Mouse (Mus musculus) kidney, postnatal 10 days (tissue): Measurements from ENCODE around the gene Chek2.

ENCODE experiments used
- DNase-seq: peaks from one replicate; pipeline ENCODE4 v3.0.0; 2021; ENCODE audit warnings: mixed read lengths

Chek2 gene

DNA sequence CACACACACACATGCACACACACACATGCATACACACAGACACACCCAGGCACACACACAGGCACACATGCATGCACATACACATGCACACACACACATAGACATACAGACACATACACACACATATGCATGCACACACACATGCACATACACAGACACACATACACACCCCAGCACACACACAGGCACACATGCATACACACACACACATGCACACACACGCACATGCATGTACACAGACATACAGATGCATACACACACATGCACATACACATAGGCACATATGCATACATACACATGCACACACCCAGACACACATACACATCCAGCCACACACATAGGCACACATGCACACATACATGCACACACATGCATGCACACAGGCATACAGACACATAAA is 66.9 kb downstream of the Chek2 start:
- DNase-seq, result no peak

DNA sequence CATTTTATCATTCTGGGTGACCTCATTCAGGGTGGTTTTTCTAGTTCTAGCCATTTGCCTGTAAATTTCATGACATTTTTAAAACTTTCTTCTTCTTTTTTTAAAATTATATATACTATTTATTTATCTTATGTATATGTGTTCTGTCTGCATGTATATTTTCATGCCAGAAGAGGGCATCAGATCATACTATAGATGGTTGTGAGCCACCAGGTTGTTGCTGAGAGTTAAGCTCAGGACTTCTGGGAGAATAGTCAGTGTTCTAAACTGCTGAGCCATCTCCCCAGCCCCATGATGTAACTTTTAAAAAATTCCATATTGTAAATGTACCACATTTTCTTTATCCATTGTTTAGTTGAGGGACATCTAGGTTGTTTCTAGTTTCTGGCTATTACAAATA is 69.1 kb downstream of the Chek2 start:
- DNase-seq, result no peak

DNA sequence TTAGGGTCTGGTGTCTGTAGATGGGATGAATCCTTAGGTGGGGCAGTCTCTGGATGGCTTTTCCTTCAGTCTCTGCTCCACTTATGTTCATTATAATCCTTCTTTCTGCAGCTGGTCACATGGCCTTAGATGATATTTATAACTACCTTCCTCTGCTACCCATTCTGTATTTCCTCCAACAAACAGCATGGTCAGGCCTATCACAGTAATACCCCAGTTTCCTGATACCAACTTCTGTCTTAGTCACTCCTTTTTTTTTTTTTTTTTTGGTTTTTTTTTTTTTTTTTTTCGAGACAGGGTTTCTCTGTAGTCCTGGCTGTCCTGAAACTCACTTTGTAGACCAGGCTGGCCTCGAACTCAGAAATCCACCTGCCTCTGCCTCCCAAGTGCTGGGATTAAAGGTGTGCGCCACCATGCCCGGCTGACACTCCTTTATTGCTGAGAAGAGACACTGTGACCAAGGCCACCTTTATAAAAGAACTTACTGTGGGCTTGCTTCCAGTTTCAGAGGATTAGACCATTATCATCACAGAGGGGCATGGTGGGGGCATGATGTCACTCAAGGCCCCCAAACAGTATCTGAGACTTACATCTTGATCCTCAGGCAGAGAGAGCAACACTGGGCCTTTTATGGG is 70.3 kb downstream of the Chek2 start:
- no peak for DNase-seq

DNA sequence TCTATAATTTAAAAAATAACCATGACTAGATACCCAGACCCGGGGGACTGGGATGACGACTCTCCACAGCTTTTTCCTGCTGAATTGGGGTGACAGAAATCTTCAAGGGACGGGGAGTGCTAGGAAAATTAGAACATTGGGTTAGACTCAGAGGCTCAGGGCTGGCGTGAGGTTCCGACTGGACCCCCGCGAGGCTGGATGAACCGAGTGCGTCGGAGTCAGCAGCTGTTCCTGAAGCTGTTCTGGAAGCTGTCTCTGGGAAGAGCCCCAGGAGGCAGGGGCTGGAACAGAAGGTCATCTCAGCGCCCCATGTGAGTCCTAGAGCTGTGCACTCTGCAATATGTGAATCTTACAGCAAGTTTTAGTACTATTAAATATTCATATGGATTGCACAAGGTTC is 75.1 kb downstream of the Chek2 start:
- DNase-seq, result no peak

DNA sequence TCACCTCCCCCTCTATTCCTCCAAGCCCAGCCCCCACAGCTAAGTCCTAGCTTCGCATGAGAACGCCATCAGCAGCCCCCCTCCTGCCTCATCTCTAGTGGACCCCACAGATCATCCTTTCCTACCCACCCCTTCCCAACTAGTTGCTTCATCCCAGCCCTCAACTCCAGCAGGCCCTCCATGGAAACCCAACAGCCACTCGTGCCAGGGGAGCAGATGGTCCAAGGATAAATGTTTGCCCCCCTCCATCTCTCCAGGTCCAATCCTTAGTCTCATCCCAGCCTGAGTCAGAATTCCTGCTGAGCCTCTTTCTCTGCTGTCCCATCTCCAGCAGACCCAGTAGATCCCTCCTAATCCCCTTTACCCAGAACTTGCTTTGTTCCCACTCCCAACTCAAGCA is 76.5 kb downstream of the Chek2 start:
- no peak for DNase-seq

DNA sequence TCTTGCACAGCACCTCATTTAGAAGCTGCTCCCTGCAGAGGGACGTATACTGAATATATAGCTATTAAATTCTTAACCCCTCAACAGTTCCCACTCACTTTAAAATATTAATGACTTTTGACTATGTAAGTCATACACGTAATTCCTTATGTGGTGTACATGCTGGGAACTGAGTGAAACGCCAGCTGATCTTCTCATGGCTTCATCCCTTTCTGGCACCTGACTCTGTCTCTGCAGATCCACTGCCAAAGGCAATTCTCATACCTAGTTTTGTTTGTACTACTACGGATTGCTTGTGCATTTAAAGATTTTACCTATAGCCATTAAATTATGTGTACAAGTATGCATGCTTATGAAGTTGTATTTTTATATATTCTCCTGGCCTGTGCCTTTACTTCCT is 79.8 kb downstream of the Chek2 start:
- no peak for DNase-seq

DNA sequence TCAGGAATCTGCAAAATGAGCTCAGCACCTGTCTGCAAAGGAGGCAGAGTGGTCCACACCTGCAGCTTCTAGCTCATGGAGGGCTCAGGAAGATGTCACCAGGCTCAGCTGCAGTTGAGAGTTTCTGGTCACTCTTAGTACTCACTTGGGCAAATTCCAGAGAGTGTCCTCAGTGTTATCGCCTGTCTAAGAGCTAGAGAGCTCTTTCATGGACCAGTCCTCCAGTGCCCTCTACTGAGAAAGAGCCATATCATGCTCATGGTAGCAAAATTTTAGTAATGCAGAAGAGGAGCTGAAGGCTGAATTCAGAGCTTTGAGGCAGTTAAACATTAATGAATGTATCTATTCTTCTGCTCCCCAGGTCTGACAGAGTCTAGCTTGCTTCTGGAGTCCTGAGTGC is 83.6 kb downstream of the Chek2 start:
- DNase-seq, result peak; percentile 40
